Mouse (Mus musculus) testis, postnatal 14 days (tissue): ENCODE results near the gene Eya2.

Source experiments
- DNase-seq: peaks from one replicate; pipeline ENCODE4 v3.0.0; 2021; ENCODE audit warnings: low spot score

Gene Eya2

GRCm38 (mm10) chr2:165651031-165651430 is 56.2 kb downstream of the Eya2 start:
- no peak for DNase-seq

DNA sequence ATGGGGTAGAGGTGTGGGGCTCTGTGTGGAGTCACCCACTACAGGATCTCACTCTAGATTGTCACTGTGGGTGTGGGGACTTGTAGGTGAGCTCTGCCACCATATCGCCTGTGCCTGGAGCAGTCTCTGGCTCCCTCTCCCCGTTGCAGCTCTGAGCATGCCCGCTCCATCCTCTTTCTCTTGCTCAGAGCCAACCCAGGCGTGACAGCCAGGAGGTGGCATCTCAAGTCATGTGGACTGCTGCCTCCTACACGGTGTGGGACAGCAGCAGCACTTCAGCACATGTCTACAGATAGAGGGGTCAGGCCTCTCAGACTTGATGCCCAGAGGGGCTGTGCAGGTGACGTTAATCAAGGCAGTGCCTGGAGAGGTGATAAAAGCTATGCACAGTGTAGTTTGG is 57.4 kb downstream of the Eya2 start:
- DNase-seq = no peak

DNA sequence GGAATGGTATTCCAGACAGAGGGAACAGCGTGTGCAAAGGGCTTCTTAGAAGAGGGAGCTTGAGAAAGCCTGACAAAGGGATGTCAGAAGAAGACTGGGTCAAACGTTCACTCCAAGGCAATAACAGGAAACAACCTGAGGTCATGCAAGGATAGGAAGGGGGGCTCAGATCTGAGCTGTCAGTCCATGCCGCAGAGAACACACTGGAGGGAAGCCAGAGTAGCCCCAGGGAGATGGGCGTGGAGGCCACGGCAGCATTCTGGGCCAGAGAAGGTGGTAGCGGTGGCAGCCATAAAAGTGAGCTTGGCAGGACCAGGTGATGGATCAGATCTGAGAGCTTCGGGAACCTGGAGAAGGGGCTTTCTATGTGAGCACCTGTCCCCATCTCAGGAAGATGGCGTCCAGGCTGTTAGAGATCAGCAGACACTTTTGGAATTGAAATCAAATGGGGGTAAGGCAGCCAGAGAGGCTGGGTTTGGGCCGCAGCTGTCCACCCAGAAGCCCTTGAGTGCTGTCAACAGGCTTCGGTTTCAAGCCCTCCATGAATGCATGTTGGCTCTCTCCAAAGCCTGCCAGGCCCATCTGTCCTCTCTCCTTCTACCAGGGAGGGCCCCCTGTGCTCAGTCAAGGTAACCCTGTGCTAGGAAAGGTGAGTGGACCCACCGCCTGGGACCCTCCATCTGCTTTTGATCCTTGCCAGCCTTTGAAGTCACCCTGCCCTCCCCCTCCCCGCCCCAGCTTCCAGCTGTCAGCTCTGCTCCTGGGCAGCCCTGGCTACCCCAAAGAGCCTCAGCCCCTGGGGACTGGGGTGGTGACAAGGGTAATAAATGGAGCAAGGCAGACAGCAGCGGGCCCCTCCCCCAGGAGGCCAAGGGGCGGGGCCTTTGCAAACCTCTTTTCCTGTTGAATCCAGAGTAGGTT is 58.4 kb downstream of the Eya2 start:
- DNase-seq = no peak

GRCm38 (mm10) chr2:165654151-165654550 is 59.3 kb downstream of the Eya2 start:
- DNase-seq = no peak

DNA sequence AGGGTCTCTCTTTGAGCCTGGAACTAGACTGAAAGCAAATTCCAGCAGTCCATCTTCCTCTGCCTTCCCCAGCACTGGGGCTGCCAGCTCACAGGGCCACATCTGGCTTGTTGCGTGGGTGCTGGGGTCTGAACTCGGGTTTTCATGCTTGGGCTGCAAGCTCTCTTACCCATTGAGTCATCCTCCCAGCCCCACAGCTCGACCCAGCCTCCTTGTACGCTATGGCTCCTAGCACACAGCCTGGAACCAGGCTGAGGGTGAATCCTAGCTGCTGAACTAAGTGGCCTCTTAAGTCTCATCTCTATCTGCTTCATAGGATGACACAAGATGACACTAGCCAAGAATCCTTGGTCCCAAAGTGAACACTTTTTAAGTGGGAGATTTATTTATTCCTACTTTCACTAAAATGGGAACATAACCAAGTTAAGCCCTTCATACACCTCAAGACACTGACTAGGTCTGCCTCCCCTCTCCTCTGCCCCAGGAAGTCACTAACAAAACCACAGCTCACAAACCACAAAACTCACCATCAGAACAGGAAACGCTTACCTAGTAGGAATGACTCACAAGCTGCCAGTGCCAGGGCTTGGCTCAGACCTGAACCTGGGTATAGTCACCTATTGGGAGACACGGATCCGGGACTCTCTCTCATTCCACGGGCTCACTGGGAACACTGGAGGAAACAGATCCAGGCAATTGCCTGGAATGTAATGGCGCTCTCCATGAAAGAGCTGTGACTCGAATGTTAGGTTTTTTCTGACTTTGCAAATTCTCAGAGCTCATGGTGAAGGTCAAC is 60.1 kb downstream of the Eya2 start:
- no peak for DNase-seq

- no peak for DNase-seq
Measured at GRCm38 (mm10) chr2:165656541-165656940, 61.7 kb downstream of the Eya2 start.

DNA sequence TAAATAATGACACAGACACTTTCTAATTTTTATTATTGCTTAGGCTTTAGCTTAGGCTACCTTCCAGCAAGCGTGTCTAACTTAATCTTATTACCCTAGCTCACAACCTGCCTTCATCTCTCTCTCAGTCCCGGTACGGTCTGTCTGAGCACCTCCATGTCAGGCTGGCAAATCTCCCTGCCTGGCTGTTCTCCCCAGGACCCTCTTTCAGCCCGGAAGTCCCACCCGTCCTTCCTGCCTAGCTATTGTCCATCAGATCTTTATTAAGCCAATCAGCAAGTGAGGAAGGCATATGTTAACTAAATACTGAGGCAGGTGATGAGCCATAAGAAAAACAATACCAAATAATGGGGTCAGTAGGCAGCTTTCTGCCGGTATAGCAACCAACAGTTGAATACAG is 62.1 kb downstream of the Eya2 start:
- DNase-seq = no peak

- DNase-seq = no peak
Measured at GRCm38 (mm10) chr2:165659552-165659951, 64.7 kb downstream of the Eya2 start.

GRCm38 (mm10) chr2:165663266-165663665 is 68.4 kb downstream of the Eya2 start:
- DNase-seq = no peak

DNA sequence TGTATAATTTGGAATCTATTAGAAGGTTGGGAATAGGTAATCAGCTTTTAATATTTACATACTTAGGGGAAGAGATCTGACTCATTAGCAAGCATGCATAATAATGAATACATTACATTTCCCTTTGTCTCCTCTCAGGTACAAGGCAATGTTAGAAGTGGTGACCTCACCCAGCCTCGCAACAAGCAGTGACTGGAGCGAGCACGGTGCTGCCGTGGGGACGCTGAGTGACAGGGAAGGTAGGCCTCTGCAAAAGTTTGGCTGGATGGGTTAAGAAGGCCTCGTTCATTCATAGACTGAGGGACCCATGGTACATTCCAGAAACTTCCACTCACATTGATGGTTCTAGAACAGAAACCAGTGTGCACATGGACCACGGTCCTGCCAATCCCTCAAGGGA is 69.8 kb downstream of the Eya2 start:
- DNase-seq = no peak

DNA sequence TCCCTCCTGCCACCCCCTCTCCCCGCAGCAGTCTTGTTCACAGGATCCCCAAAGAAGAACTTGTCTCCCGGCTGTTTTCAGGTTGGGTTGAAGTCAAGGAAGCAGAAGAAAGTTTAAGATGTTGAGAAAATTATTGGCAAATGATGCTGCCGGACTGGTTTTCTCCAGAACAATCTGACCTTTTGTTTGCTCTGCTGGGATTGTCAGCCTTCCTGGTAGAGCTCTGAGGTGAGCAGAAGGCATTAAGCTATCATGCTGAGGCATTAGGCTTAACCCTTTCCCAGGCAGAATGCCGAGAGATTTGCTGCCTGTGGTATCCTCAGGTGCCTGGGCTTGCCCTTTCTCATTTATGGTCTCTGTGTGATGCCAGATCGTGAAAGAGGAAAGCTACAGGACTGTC is 70.3 kb downstream of the Eya2 start:
- no peak for DNase-seq

GRCm38 (mm10) chr2:165667096-165667495 is 72.3 kb downstream of the Eya2 start:
- DNase-seq = no peak

DNA sequence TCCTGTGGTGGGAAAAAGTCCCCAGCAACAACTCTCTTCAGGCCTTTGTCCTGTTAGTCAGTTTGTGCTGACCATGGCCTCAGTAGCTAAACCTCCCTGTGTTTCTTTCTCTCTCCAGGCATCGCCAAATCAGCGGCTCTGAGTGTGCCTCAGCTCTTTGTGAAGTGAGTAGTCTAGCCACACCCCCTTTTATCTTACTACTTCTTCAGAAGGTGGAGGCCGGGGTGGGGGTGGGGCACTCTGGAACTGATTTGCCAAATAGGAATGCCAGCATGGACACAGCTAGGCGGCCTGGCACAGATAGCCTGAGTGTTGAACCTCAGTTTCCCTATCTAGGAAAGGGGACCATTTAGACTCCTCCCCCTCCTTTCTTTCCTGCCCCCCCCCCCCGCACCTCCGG is 87.9 kb downstream of the Eya2 start:
- DNase-seq = no peak

- DNase-seq = no peak
Measured at GRCm38 (mm10) chr2:165687516-165687915, 92.7 kb downstream of the Eya2 start.

- DNase-seq = no peak
Measured at GRCm38 (mm10) chr2:165688896-165689295, 94.1 kb downstream of the Eya2 start.

GRCm38 (mm10) chr2:165691016-165691415 is 96.2 kb downstream of the Eya2 start:
- DNase-seq = no peak

DNA sequence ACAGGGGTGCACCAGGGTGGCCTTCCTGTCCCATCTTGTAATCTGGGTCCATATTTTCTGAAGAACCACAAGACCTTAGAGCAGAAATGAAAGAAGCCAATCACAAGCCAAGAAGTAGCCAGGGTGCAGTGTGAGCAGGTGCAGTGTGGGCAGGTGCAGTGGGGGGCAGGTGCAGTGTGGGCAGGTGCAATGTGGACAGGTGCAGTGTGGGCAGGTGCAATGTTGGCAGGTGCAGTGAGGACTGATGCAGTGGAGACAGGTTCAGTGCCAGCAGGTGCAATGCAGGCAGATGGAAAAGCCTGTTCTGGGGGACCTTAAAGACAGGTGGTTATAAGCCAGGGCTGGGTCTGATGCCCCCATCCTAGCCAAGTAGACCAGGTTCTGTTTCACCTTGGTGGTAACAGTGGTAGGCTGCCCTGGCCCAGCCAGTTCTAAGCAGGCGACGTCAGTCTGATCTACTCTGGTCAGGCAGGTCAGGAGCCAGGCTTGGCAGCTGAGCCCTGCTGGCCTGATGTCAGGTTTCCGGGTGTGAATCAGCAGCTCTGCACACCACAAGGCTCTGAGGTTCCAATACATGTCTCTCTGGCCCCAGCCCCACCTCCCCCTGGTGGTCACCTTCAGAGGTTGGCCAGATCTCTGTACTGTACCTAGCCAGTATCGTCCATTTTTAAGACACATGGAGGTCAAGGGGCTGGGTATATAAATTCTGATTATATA is 98.3 kb downstream of the Eya2 start:
- DNase-seq = no peak

- no peak for DNase-seq
Measured at GRCm38 (mm10) chr2:165694767-165695166, 99.9 kb downstream of the Eya2 start.

- DNase-seq = no peak
Measured at GRCm38 (mm10) chr2:165700252-165700908, 105.5 kb downstream of the Eya2 start.

DNA sequence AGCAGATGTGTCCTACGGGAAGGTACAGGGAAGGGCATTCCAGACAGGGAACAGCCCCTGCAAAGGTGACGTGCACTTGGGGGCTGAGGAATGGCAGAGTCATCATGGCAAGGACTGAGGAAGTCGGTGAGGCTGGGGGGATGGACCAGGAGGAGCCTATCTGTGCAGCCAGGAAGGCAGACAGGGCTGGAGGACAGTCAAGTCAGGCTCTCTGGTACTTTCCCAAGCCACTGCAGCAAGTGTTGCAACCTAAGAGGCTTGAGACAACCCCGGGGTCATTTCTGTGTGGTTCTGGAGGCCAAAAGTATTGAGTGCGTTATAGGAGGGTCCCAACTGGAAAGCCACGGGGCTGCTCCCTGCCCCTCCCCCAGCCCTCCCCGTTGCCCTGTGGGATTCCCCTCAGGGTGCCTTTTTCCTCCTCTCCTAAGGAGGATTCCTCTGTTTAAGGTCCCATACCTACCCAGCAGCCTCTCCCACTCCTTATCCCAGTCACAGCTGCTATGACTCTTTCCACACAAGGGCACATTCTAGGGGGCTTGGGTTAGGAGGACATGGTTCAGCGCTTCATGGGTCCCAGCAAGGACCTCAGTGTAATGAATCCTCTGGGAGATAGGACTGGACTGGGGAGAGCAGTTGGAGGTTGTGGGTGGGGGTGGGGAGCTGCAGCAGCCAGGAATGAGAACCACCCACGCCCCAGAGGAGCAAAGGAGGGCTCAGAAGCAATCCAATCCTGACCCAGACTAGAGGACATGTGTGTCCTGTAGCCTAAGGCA is 108.4 kb downstream of the Eya2 start:
- no peak for DNase-seq

- no peak for DNase-seq
Measured at GRCm38 (mm10) chr2:165708266-165708665, 113.4 kb downstream of the Eya2 start.
